Mouse (Mus musculus) cerebellum, adult 2 months (tissue): ENCODE measurements around the gene Mterf1b.

ENCODE experiments used
- CTCF ChIP-seq: fragments of 200-500 bp; IDR thresholded peaks from 2 replicates; pipeline ENCODE4 v1.5.1; 2011; ENCODE audit warnings: low read depth, mild to moderate bottlenecking, control low read depth, low read length, moderate library complexity, borderline replicate concordance; ENCODE audit not compliant: insufficient read depth
- POLR2A ChIP-seq: fragments of 200-500 bp; IDR thresholded peaks from 2 replicates; pipeline ENCODE4 v1.6.1; 2011; ENCODE audit warnings: low read length, control low read depth, borderline replicate concordance; ENCODE audit not compliant: insufficient read depth

GRCm38 (mm10) chr5:4193247-4193628 lies 1.1 kb downstream of the Mterf1b start:
- TF ChIP-seq CTCF (no peak), POLR2A (no peak)
